Mouse (Mus musculus): ENCODE measurements around the gene Mmaa.

- TF ChIP-seq POLR2A (IDR thresholded peaks at IDR 0.05; ENCODE audit: borderline replicate concordance, insufficient read depth, low read length), result no peak
- TF ChIP-seq CTCF (IDR thresholded peaks at IDR 0.05; ENCODE audit: borderline replicate concordance, insufficient read depth, low read depth, low read length), result no peak
These were observed 25.8 kb downstream of the Mmaa start for GRCm38 (mm10) chr8:79268921-79269320.

Data from cerebellum, adult 2 months (tissue).